Mouse (Mus musculus) monocyte, adult 5-6 weeks (primary cell): Measurements from ENCODE around the gene Tradd. TPM values are rescaled to one million over a fixed set of nuclear protein-coding genes. Genes with fewer than 3 reads are reported as not detected.
A peak's percentile ranks its signal among the peaks of the same experiment; 100 is the strongest.

Experiments
- ATAC-seq: fragments of 153-309, 156-312 bp; replicated peaks from 2 replicates; pipeline ENCODE4 v1.8.0; 2017; ENCODE audit warnings: mild to moderate bottlenecking; ENCODE audit not compliant: low TSS enrichment, insufficient number of reproducible peaks, severe bottlenecking, poor library complexity, low FRiP score
- total RNA-seq: library from RNA; stranded (forward); fragments of 200-1000, 200-491, 200-594 nt; gene quantifications from 3 replicates; pipeline ENCODE4 v1.2.3, GENCODE M21; 2017

The Tradd gene
- total RNA-seq: 16.2 to 28.9 TPM (median 23.3 TPM) in 3 replicates

DNA sequence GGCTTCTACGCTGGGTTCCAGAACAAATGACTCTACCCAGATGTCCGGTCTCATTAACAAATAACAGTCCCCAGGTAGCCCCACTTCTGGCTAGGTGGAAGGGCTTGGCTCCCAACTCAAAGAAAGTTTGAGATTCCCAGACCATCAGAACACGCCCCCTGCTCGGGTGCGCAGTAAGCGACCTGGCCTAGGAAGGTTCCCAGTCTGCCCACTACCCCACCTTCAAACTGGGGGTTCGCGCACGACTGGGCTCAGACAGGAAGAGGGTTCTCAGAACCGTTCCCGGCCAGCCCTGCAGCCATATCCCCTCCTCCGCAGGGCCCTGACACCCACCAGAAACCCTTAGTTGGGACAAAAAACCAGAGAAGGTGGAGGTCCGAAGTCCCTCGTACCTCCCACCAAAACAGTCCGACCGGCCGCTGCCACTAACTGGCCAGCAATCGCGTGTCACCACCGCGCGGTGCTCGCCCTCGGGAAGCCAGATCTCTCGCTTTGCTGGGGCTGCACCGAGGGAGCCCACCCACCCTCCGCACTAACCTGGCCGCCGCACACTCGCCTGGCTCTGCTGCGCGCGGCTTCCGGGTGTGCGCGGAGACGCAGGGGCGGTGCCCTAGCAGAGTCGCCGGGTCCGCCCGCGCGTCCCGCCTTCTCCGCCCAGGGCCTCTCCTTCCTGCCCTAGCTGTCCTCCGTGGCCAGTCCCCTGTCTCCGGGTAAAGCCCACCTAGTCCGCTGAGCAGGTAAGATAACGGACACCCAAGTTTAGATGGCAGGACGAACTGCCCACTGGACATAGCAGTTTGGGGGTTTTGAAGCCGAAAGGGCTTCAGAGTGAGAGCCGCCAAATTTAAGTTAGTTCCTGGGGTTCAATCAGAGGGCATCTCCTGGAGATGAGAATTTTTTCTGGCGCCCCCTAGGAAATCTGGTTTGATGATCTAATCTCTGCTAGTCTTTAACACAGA is at the start of gene Tradd, which contains the start of gene Fbxl8:
TSS of gene Tradd (minus strand) at position 586 of the 959 bp plus-strand sequence.
TSS of gene Fbxl8 (plus strand) at position 625 of the 959 bp plus-strand sequence.
- peak; percentile 32; the same call in 1 of the 2 replicates for ATAC-seq

GRCm38 (mm10) chr8:105313622-105314402 is 49.4 kb upstream of the Tradd start:
- ATAC-seq: no peak

GRCm38 (mm10) chr8:105312891-105313481 is 48.6 kb upstream of the Tradd start:
- no peak for ATAC-seq

- no peak for ATAC-seq
Measured at GRCm38 (mm10) chr8:105311718-105312117, 47.3 kb upstream of the Tradd start.

- ATAC-seq: no peak
Measured at GRCm38 (mm10) chr8:105310118-105310517, 45.7 kb upstream of the Tradd start.

DNA sequence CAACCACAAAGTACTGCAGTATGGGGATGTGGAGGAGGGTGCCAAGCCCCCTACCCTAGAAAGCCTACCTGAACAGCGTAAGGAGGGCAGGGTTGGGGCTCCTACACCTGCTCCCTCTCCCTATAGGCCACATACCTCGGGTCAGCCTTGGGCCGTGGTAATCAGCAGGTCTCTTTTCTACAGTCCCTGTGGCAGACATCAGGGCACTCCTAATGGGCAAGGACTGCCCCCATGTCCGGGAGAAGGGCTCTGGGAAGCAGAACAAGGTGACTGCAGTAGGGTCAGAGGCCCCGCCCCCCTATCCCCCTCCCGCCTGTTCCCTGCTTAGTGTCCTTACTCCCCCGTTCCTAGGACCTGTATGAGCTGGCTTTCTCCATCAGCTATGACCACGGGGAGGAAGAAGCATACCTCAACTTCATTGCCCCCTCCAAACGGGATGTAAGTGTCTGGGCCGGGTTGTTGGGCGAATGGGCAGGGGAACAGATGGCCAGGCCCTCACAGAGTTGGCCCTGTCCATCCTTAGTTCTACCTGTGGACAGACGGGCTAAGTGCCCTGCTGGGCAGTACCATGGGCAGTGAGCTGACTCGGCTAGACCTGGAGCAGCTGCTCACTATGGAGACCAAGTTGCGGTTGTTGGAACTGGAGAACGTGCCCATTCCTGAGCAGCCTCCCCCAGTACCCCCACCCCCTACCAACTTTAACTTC is 44.9 kb upstream of the Tradd start:
- ATAC-seq: no peak

- no peak for ATAC-seq
Measured at GRCm38 (mm10) chr8:105308428-105308827, 44.0 kb upstream of the Tradd start.

DNA sequence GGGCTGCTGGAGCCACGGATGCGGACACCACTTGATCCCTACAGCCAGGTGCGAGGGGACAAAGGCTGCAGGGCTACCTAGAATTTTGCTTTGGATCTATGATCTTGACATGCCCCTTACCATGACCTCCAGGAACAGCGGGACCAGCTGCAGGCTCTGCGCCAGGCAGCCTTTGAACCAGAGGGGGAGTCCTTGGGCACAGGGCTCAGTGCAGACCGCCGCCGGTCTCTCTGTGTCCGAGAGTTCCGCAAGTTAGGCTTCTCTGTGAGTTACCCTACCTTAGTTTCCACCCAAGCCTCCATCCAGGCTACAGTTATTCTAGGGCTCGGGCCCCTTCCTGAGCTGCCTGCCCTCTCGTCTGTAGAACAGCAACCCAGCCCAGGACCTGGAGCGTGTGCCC is 43.3 kb upstream of the Tradd start:
- ATAC-seq: no peak

DNA sequence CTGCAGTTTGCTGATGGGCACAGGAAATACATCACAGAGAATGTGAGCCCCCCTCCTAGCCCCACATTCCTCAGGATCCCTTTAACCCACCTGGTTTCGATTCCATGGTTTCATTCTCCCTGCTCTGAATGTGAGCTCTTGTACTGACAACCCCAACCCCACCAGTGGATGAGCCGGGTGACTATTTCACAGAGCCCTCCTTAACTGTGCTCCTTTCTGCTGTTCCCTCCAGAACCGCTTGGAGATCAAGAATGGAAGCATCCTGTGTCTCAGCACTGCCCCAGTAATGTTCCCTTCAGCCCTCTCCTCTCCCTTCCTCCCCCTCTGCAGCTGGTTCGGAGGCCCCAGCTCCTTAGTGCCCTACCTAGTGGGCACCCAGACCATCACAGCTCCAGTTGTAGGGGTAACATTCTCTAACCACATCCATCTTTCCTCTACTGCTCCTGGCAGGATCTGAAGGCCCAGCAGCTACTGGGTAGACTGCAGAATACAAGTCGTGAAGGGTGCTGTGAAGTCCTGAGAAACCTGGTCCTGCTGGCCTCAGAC is 41.8 kb upstream of the Tradd start:
- ATAC-seq: no peak

DNA sequence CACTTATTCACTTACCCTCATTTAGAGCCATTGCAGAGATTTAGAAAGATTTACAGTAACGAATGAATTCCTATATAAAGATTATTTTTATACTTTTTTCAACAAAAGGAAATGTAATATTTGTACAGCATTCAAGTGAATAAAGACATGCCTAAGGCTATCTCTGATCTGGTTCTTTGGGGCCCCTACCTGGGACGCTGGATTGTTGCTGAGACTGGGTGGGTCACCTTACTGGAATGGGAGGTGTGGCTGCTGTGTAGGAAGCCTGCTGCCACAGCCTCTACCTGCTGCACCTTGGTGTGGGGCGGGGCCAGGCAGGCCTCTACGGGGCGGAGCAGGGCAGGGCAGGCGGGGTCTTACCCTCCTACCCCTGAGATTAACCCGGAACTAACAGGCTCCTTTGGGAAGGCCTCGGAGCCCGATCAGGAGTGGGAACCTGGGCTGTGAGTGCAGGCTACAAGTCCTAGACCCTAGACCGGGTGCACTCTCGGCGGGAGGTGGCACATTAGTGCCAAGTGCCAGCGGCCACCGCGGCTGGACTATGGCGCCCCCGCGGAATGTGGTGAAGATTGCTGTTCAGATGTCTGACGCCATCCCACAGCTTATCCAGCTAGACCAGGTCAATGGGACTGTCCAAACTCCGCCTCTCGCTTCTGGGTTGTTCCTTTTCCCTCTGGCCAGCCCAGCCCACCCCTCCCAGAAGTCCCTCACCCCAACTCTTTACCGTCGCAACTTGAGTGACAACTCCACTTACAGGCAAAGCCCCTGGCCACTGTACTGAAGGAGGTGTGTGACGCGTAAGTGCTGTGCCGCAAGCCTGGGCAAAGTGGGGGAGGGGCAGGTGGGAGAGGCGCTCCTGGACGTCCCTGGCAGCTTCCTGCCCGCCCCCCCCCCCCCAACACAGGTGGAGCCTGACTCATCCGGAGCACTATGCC is 41.1 kb upstream of the Tradd start, which contains the start of gene Elmo3:
TSS of gene Elmo3 (plus strand) at position 391 of the 935 bp plus-strand sequence.
- ATAC-seq: no peak

GRCm38 (mm10) chr8:105304325-105305210 is 40.2 kb upstream of the Tradd start:
- no peak for ATAC-seq

DNA sequence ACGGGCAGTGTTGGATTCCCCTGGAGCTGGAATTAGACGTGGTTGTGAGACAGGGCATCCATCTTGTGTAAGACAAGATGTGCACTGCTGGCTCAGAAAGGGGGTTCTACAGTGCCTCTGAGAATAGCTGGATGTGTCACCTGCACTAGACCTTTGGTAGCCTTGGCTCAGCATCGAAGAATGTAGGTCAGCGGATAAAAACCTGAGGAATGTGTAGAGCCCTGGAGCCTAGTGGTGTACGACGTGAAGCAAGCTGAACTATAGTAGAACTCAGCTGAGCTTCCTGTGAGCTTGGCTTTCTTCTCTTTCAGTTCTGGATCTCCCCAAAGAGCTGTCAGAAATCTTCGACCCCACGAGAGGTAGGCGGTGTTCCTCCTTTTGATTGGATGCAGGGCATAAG is 39.5 kb upstream of the Tradd start:
- ATAC-seq: no peak

DNA sequence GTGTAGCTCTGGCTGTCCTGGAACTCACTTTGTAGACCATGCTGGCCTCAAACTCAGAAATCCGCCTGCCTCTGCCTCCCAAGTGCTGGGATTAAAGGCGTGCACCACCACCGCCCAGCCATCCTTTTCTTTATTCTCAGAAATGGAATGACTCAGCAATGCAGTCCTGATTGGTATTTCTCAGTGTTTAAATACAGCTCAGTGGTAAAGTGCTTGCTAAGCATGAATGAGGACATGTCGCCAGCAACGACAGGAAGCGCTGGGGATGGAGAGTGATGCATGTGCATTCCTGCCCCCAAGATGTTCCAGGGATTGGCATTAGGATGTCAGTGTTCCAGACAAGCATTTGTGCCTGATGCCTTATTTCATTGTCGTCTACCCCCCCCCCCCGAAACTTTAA is 39.0 kb upstream of the Tradd start:
- no peak for ATAC-seq

DNA sequence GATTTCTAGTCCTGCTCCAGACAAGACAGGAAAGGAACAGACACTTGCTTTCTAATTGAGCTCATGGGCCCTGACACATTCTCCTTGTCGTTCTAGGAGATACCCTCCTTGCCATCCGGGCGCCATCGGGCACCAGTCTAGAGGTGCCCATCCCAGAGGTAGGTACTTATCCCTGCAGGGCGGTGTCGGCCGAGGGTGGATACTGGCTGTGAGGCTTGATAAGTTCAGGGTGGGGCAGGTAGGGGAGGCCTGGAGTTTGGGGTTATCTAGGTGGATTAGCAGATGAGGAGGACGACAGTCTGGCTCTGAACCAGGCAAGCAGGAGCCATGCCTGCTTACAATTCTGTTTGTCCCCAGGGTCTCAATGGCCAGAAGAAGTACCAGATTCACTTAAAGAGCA is 35.6 kb upstream of the Tradd start:
- no peak for ATAC-seq

- ATAC-seq: no peak
Measured at GRCm38 (mm10) chr8:105298351-105299252, 34.2 kb upstream of the Tradd start.
